ENCODE assay signal across 8 mouse cellular contexts in the genomic region with DNA sequence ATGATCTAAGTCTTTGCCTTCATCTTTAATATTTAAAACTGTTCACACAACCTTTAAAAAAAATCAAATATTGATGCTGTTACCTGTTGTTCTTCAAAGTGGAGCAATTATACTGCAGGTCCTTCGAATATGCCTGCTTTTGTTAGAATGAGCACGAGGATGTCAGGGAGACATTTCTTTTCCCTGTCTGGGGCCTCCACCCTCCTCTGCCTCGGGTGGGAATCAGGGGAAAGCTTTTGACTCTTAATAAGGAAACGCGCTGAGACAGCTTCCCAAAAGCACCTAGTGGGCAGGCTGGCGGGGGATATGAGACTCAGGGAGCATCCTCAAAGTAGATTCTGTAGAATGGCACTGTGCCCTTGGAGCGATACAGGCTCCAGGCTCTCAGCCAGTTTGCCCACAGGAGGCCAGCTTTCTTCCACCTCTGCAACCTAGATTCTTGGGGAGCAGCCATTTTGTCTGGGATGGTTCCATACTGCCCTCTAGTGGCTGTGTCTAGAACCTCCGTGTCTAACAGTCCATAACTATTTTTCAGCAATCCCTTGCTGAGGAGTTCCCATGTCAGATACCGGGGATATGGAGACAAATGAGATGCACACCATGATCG.
DNase-seq lines count a peak whose midpoint lies in the region; ATAC-seq lines count a peak whose summit lies in the region.

No protein-coding gene starts in this region.

- no peaks in the 10 kb centered on the region for H3K36me3 ChIP-seq in forebrain, embryonic 12.5 days (replicated peaks)

- DNase-seq in MN1 (ENCODE audit: low spot score): peak; percentile 22
- DNase-seq in c-Kit-positive CD71-positive TER-119-negative erythroid progenitor cells, embryonic 14.5 days (ENCODE audit: low read depth): peak; percentile 10
- DNase-seq in heart, postnatal 36 days: peak; percentile 41 to 50
- peak; percentile 76 to 85 for DNase-seq in layer of hippocampus, adult 8-10 months (ENCODE audit: low spot score in 2 of 2)
- DNase-seq in lung, postnatal 14 days: peak; percentile 75
- peak; percentile 87 for DNase-seq in right cerebral cortex, adult 18-20 months
- DNase-seq in B cell, adult 2 months: no peak

- 37% methylated on average over 10 of the region's 10 CpGs for WGBS in forebrain, embryonic 12.5 days

- H3K4me1 ChIP-seq in forebrain, embryonic 12.5 days: peaks cover 3% of the 10 kb centered on the region; the same call in 1 of the 2 replicates

- no peaks in the 10 kb centered on the region for H3K27me3 ChIP-seq in forebrain, embryonic 12.5 days

- H3K4me2 ChIP-seq in forebrain, embryonic 12.5 days: peak overlapping the region; percentile 32

- intact Hi-C loops in heart, postnatal 36 days (cut with DNase I): loop anchor here (1.0 kb wide), 1 partner anchor 327 kb away; no protein-coding TSS in a partner anchor

- no peak overlapping the region for H3K27ac ChIP-seq in forebrain, embryonic 12.5 days

- ATAC-seq in forebrain, embryonic 12.5 days (ENCODE audit: low FRiP score): peak; percentile 84

- H3K9me3 ChIP-seq in forebrain, embryonic 12.5 days: no peaks in the 10 kb centered on the region

- no peak overlapping the region for H3K4me3 ChIP-seq in forebrain, embryonic 12.5 days (replicated peaks)

- H3K9ac ChIP-seq in forebrain, embryonic 12.5 days: no peak overlapping the region

Comparison
In these comparisons a context has a peak if more than half of its experiments do, and no peak if none do; other contexts are left out.
1. DNase-seq: peak in MN1 (single experiment), c-Kit-positive CD71-positive TER-119-negative erythroid progenitor cells, embryonic 14.5 days (single experiment), heart, postnatal 36 days (2 of 2), layer of hippocampus, adult 8-10 months (2 of 2), lung, postnatal 14 days (single experiment) and right cerebral cortex, adult 18-20 months (single experiment); none in B cell, adult 2 months (0 of 2).